Mouse (Mus musculus): ENCODE measurements around the gene Flywch1.

GRCm38 (mm10) chr17:23739202-23740135 lies 31.9 kb downstream of the Flywch1 start:
- TF ChIP-seq CTCF (IDR thresholded peaks at IDR 0.05; ENCODE audit: borderline replicate concordance, control insufficient read depth, extremely low read depth, insufficient read depth, low read length, poor library complexity) (0 out of 2 replicates have a peak, but pooled peaks have one; percentile 12), POLR2A (IDR thresholded peaks at IDR 0.05; ENCODE audit: control insufficient read depth, extremely low read depth, insufficient read depth, low read length, poor library complexity) (no peak)

Measured in thymus, adult 2 months (tissue).